Mouse (Mus musculus): ENCODE data around the gene Olfr1360.
"Not testable (repeated sequence)": the region's sequence is repeated elsewhere in the genome, so short reads cannot be mapped to it uniquely, and the experiment has no call there.

Gene Olfr1360

DNA sequence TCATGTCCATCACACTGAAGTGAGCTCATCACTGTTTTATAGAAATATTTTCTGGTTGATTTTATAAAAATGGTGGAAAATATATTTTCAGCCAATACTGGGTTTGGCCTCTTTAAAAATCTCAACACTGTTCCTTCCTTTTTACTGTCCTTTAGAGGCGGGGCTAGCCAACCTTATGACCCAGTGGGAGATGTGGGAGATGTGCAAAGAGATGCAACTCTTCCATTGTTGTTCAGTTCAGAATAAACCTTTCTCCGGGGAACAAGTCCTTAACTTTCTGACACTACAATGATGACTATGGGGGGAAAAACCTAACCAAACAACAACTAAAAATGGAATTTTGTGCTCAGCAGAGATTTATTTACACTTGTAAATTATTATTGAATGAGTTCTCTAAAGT lies at the start of gene Olfr1360:
Olfr1360 (minus strand) TSS at position 101 of the 400 bp plus-strand sequence.
- DNase-seq (ENCODE audit: low read depth in 2 of 2, low spot score in 2 of 2), result no peak

- DNase-seq (ENCODE audit: low read depth in 2 of 2, low spot score in 2 of 2), result no peak
These were observed 46.0 kb upstream of the Olfr1360 start for GRCm38 (mm10) chr13:21722993-21723836.

DNA sequence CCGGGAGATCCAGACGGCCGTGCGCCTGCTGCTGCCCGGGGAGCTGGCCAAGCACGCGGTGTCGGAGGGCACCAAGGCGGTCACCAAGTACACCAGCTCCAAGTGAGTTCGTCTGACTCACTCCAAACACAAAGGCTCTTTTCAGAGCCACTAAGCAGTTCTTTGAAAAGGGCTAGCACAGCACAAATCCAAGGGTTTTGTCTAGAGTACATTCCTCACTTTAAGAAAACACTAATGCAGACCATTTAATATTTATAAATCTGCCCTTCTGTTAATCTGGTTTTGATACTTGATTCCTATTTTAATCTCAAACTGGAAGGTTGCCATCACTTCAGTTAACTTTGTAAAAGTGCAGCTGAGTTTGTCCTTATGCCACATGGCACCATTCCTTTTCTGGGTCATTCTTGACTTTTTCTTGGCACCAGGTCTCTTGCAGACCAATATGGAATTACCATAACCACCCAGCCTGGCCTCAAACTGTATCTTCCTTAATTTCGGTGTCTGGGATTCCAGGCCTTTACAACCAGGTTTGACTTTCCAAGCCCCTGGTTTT lies 45.2 kb upstream of the Olfr1360 start:
- DNase-seq (ENCODE audit: low read depth in 2 of 2, low spot score in 2 of 2), result no peak

DNA sequence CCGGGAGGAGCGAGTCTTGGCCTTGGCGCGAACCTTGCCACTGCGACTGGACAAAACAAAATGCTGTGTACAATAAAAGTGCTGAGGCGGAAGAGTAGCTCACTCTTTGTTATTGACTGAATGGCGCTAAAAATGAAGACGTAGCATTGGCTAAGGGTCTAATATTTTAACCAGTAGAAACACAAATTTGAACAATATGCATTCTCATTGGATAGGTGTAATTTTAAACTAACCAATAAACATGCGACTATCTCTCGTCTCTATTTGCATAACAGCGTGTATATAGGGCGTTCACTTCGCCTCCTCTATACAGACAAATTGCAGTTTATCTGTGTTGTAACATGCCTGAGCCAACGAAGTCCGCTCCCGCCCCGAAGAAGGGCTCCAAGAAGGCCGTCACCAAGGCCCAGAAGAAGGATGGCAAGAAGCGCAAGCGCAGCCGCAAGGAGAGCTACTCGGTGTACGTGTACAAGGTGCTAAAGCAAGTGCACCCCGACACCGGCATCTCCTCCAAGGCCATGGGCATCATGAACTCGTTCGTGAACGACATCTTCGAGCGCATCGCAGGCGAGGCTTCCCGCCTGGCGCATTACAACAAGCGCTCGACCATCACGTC lies 44.7 kb upstream of the Olfr1360 start, which contains the start of gene Hist1h2bm:
Hist1h2bm (plus strand) TSS at position 288 of the 616 bp plus-strand sequence.
- peak in 1 of 2 experiments; percentile 57 for DNase-seq (ENCODE audit: low read depth in 2 of 2, low spot score in 2 of 2)

DNA sequence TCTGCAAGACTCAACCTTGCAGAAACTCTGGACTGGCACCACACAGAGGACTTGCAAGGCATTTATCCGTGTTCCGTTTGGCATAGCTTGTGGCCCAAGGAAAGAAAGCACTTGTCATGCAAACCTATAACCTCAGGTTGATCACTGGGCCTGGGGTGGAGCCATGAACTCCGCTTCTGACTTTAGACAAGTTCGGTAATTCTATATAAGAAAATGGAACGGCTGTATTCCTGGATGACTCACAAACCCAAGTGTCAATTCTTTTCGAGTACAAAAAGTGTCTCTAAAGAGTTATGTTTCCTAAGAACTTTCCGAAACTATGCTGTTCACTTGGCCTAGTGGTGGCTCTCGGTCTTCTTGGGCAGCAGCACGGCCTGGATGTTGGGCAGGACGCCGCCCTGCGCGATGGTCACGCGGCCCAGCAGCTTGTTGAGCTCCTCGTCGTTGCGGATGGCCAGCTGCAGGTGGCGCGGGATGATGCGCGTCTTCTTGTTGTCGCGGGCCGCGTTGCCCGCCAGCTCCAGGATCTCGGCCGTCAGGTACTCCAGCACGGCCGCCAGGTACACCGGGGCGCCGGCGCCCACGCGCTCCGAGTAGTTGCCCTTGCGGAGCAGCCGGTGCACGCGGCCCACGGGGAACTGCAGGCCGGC lies 44.0 kb upstream of the Olfr1360 start:
- DNase-seq (ENCODE audit: low read depth in 2 of 2, low spot score in 2 of 2), result not testable (repeated sequence)

GRCm38 (mm10) chr13:21718381-21719080 lies 41.3 kb upstream of the Olfr1360 start:
- no peak for DNase-seq (ENCODE audit: low read depth in 2 of 2, low spot score in 2 of 2)

GRCm38 (mm10) chr13:21717397-21718357 lies 40.5 kb upstream of the Olfr1360 start, which contains the start of gene Hist1h3h:
Hist1h3h (plus strand) TSS chr13:21717659.
- DNase-seq (ENCODE audit: low read depth in 2 of 2, low spot score in 2 of 2), result peak; percentile 56 to 77

- DNase-seq (ENCODE audit: low read depth in 2 of 2, low spot score in 2 of 2), result not testable (repeated sequence)
These were observed 39.6 kb upstream of the Olfr1360 start for GRCm38 (mm10) chr13:21716540-21717391.

DNA sequence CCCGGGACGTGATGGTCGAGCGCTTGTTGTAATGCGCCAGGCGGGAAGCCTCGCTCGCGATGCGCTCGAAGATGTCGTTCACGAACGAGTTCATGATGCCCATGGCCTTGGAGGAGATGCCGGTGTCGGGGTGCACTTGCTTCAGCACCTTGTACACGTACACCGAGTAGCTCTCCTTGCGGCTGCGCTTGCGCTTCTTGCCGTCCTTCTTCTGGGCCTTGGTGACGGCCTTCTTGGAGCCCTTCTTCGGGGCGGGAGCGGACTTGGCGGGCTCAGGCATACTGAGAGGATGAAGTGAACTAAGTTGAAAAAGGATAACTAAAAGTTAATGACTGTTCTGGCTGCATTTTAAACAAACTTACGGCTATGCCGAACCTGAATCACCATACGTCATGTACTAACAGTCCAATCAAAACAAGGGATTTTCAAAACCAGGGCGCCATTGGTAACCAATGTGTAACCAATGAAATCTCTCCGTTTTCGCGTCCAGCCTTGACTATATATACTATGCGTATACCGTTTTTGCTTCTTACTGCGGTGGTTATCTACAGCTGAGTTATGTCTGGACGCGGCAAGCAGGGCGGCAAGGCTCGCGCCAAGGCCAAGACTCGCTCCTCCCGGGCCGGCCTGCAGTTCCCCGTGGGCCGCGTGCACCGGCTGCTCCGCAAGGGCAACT lies 38.8 kb upstream of the Olfr1360 start, which contains the start of the genes Hist1h2bl and Hist1h2ai:
Hist1h2bl (minus strand) TSS at position 280 of the 676 bp plus-strand sequence.
Hist1h2ai (plus strand) TSS at position 559 of the 676 bp plus-strand sequence.
- peak; percentile 57 to 71 for DNase-seq (ENCODE audit: low read depth in 2 of 2, low spot score in 2 of 2)

- DNase-seq (ENCODE audit: low read depth in 2 of 2, low spot score in 2 of 2), result no peak
These were observed 38.1 kb upstream of the Olfr1360 start for GRCm38 (mm10) chr13:21715131-21715863.

DNA sequence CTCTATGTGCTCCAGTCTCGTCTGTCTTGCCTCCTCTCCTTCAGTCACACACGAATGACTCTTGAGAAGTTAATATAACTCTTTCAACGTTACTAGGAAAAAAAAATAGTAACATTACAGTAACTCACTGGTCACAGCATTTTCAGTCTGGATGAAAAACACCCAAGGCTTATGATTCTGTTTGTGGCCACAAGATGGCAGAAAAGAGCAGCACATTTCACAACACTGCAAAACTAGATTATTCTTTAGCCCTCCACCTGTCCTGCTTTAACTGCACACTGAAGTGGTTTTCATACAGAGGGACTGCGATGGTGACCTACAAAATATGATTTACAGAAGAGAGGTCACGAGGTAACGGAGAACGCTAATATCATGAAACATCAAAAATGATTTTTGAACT lies 37.5 kb upstream of the Olfr1360 start:
- DNase-seq (ENCODE audit: low read depth in 2 of 2, low spot score in 2 of 2), result peak; percentile 42 to 64

DNA sequence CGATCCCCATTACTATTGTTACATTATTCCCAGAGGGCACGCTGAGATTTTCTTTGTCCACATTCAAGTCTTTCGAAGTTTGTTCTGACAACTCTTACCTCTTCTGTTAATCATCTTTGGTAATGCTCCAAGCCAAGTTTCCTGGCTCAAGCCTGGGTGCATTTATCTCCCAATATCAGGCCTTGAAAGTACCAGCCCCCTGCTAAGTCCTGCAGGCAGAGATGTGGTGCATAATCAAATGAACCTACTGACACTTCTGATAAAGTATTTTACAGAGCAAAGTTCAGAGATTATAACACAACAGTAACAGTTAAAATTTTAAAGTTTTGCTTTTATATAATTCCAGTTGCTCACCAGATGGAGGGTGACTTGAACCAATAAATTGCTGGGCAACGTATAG lies 34.5 kb upstream of the Olfr1360 start:
- DNase-seq (ENCODE audit: low read depth in 2 of 2, low spot score in 2 of 2), result no peak

GRCm38 (mm10) chr13:21710821-21711525 lies 33.8 kb upstream of the Olfr1360 start:
- peak; percentile 92 for DNase-seq (ENCODE audit: low read depth in 2 of 2, low spot score in 2 of 2)

DNA sequence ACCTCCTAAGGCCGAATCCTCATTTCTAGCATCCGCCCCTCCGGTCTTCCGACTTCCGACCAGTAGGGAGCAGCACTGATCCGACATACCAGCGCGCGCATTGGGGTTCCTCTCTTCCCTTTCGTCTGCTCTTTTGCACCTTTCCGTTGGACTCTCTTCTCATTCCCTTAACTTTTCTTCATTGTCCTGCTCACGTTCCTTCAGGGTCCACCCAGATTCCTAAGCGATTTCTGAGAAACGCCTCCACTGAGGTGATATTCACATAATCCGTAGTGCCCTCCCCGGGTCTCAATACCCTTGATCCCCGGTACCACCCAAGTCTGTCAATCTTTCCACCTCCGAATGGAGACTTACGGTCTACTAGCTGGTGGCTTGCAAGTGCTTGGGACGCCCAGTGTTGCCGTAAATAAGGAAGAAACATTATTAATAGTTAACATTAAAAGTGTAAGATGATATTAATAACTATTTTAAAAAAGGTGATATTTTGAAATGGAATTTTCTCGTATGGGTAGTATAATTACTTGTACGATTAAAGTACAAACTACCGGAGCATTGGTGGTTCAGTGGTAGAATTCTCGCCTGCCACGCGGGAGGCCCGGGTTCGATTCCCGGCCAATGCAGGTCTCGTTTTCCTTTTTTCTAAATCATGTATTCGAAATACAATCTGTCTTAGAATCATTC lies 33.0 kb upstream of the Olfr1360 start:
- DNase-seq (ENCODE audit: low read depth in 2 of 2, low spot score in 2 of 2), result peak; percentile 85 to 88

DNA sequence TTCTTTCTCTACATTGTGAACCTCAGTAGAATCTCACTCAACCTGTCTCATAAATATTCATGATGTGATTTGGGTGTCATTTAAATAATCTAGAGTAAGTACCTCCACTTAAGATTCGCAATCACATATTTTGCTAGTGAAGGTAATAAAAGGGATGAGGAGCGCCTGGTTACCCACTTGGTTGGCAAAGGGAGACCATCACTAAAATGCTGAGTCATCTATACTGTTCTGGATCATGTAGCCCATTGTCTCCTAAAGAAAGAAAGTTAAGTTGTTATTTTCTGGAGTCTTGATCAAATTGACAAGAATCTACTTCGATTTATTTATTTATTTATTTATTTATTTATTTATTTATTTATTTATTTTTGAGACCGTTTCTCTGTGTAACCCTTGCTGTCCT lies 29.5 kb upstream of the Olfr1360 start:
- no peak for DNase-seq (ENCODE audit: low read depth in 2 of 2, low spot score in 2 of 2)

- DNase-seq (ENCODE audit: low read depth in 2 of 2, low spot score in 2 of 2), result no peak
These were observed 20.6 kb upstream of the Olfr1360 start, which contains the start of gene Olfr1359 for GRCm38 (mm10) chr13:21697811-21698210. Olfr1359 (plus strand) TSS chr13:21698111.

All from CD8-positive naive resting alpha-beta T cell, adult 2 months (primary cell).